Comparison of ENCODE assay signal across 48 mouse cellular contexts in the genomic region with DNA sequence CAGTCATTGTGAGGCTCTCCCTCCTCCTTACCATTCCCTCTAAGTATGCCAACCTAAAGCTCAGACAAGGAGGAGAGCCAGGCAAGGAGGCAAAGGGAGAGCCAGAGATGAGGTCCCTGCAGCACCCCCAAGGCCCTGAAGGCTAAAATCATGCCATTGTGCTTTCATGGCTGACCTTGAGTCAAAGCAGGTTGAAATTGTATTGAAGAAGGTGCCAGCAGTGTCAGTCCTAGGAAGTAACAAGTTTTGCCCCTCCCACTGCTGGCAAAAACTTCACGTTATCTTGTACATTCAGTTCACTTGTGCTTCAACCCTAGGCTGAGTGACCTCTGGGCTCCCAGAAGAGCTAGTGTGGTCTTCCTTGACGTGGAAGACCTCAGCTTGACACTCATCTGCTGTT. TPM values are rescaled to one million over a fixed set of nuclear protein-coding genes. Genes with fewer than 3 reads are reported as not detected.
"Had no signal": no experiment of that assay in that cellular context is flagged by ENCODE, and none has a peak within 500 bp of the region (broad histone marks: within the 10 kb centered on the region; RNA-seq: fewer than 3 reads in every experiment).

A gene (plus strand): TSS at position 301 of the 400 bp plus-strand sequence.

- DNase-seq: heart, postnatal 10 days; heart, postnatal 14 days; heart, postnatal 36 days; heart, postnatal 4 days; kidney, adult 11 months; kidney, adult 18-20 months; kidney, adult 2 months; kidney, adult 8-10 months; kidney, adult 9 months; kidney, postnatal 10 days; kidney, postnatal 14 days; kidney, postnatal 25 days; kidney, postnatal 36 days; kidney, postnatal 4 days; layer of hippocampus, adult 9-11 months; layer of hippocampus, postnatal 36 days had no signal

- H3K4me3 ChIP-seq: heart, embryonic 10.5 days; heart, embryonic 12.5 days; heart, embryonic 13.5 days; heart, embryonic 15.5 days; hindbrain, embryonic 10.5 days; hindbrain, embryonic 12.5 days; hindbrain, embryonic 13.5 days; hindbrain, embryonic 15.5 days; intestine, embryonic 15.5 days; kidney, embryonic 15.5 days; layer of hippocampus, adult 2 months; left cerebral cortex, adult 2 months had no signal

- H3K27me3 ChIP-seq: heart, embryonic 12.5 days; heart, embryonic 13.5 days; heart, embryonic 15.5 days; hindbrain, embryonic 12.5 days; hindbrain, embryonic 13.5 days; intestine, embryonic 15.5 days had no signal

- ATAC-seq: hindbrain, embryonic 16.5 days; hindbrain, postnatal 0 days; inflammation-experienced regulatory T-cells, adult 6 months; intestine, embryonic 15.5 days; intestine, embryonic 16.5 days; intestine, postnatal 0 days had no signal

- H3K27ac ChIP-seq: heart, embryonic 10.5 days; heart, embryonic 13.5 days; heart, embryonic 15.5 days; hindbrain, embryonic 10.5 days; hindbrain, embryonic 12.5 days; hindbrain, embryonic 13.5 days; hindbrain, embryonic 15.5 days; hindbrain, postnatal 0 days; intestine, embryonic 15.5 days; kidney, embryonic 15.5 days; kidney, postnatal 0 days; layer of hippocampus, adult 2 months; left cerebral cortex, adult 2 months had no signal

- H3K9ac ChIP-seq: heart, embryonic 12.5 days; heart, embryonic 13.5 days; heart, embryonic 15.5 days; hindbrain, embryonic 12.5 days; hindbrain, embryonic 13.5 days; hindbrain, embryonic 15.5 days; intestine, embryonic 15.5 days; kidney, embryonic 15.5 days had no signal

- H3K4me1 ChIP-seq: heart, embryonic 10.5 days; heart, embryonic 12.5 days; heart, embryonic 13.5 days; heart, embryonic 15.5 days; hindbrain, embryonic 10.5 days; hindbrain, embryonic 12.5 days; hindbrain, embryonic 13.5 days; hindbrain, embryonic 15.5 days; intestine, embryonic 15.5 days; kidney, embryonic 15.5 days had no signal

- H3K4me2 ChIP-seq: heart, embryonic 11.5 days; heart, embryonic 12.5 days; heart, embryonic 13.5 days; heart, embryonic 15.5 days; hindbrain, embryonic 12.5 days; hindbrain, embryonic 13.5 days; hindbrain, embryonic 15.5 days; intestine, embryonic 15.5 days; kidney, embryonic 15.5 days had no signal

- H3K9me3 ChIP-seq: heart, embryonic 10.5 days; heart, embryonic 12.5 days; heart, embryonic 13.5 days; heart, embryonic 15.5 days; hindbrain, embryonic 10.5 days; hindbrain, embryonic 12.5 days; hindbrain, embryonic 13.5 days; hindbrain, embryonic 15.5 days; intestine, embryonic 15.5 days; kidney, embryonic 15.5 days had no signal

- H3K36me3 ChIP-seq: heart, embryonic 10.5 days; heart, embryonic 12.5 days; heart, embryonic 13.5 days; heart, embryonic 15.5 days; hindbrain, embryonic 10.5 days; hindbrain, embryonic 12.5 days; hindbrain, embryonic 13.5 days; hindbrain, embryonic 15.5 days; intestine, embryonic 15.5 days; kidney, embryonic 15.5 days had no signal

RNA-seq across cellular contexts. Expression of the gene that starts here (rescaled TPM):
- total RNA-seq: heart, postnatal 10 days; heart, postnatal 14 days; heart, postnatal 36 days; heart, postnatal 4 days; hematopoietic stem cell, adult 5-6 weeks; layer of hippocampus, adult 18-20 months; layer of hippocampus, adult 2 months; layer of hippocampus, postnatal 10 days; layer of hippocampus, postnatal 14 days; layer of hippocampus, postnatal 25 days; layer of hippocampus, postnatal 36 days; left cerebral cortex, adult 18-20 months had no signal
- polyA plus RNA-seq: heart, embryonic 10.5 days; heart, embryonic 11.5 days; heart, embryonic 12.5 days; heart, embryonic 13.5 days; heart, embryonic 14.5 days; heart, embryonic 15.5 days; heart, postnatal 0 days; hindbrain, embryonic 10.5 days; hindbrain, embryonic 11.5 days; inflammation-experienced regulatory T-cells, adult 6 months; intestine, embryonic 14.5 days; intestine, embryonic 15.5 days; intestine, embryonic 16.5 days; intestine, postnatal 0 days; kidney, adult 2 months; kidney, embryonic 14.5 days; kidney, embryonic 16.5 days; kidney, postnatal 0 days; large intestine, adult 2 months had no signal
